Mouse (Mus musculus) bone marrow macrophage, adult 2 months (primary cell): Measurements from ENCODE around the gene Wbp1l.

Experiments
- CTCF ChIP-seq: IDR thresholded peaks from 2 replicates; pipeline ENCODE4 v1.5.1; 2012; ENCODE audit warnings: low read depth, mild to moderate bottlenecking, low read length, moderate library complexity
- POLR2A ChIP-seq: IDR thresholded peaks from 2 replicates; pipeline ENCODE4 v1.6.1; 2012; ENCODE audit warnings: mild to moderate bottlenecking, low read depth, low read length, borderline replicate concordance

- no peak for TF ChIP-seq POLR2A
- no peak for TF ChIP-seq CTCF
These were observed 97.6 kb downstream of the Wbp1l start for GRCm38 (mm10) chr19:46696482-46696881.
